Mouse (Mus musculus): Measurements from ENCODE around the gene Ccdc88c. TPM values are rescaled to one million over a fixed set of nuclear protein-coding genes. Genes with fewer than 3 reads are reported as not detected.
"Not testable (repeated sequence)": the region's sequence is repeated elsewhere in the genome, so short reads cannot be mapped to it uniquely, and the experiment has no call there.

The Ccdc88c gene
- polyA plus RNA-seq, 1 experiment: 6.1 TPM

GRCm38 (mm10) chr12:101016412-101016928 is 12.4 kb downstream of the Ccdc88c start:
- Histone ChIP-seq H3K27me3 (ENCODE audit: control insufficient read depth, insufficient read depth, insufficient read length) (no peaks in the 10 kb centered on the region), H3ac (ENCODE audit: control insufficient read depth, insufficient read length, low read depth) (no peak overlapping the region), H3K36me3 (ENCODE audit: control insufficient read depth, insufficient read depth) (no peaks in the 10 kb centered on the region), H3K79me3 (ENCODE audit: low read depth) (peaks cover 6% of the 10 kb centered on the region), H3K4me3 (ENCODE audit: insufficient read depth, poor library complexity, severe bottlenecking) (no peak overlapping the region), H3K79me2 (ENCODE audit: control insufficient read depth, insufficient read depth) (peaks cover 27% of the 10 kb centered on the region)
- TF ChIP-seq MYOD1 (IDR thresholded peaks at IDR 0.05; ENCODE audit: control insufficient read depth, insufficient read length, low read depth): no peak
- TF ChIP-seq USF1 (IDR thresholded peaks at IDR 0.05; ENCODE audit: low read depth): no peak
- TF ChIP-seq CTCF (IDR thresholded peaks at IDR 0.05; ENCODE audit: control insufficient read depth, insufficient read depth, insufficient read length): no peak
- TF ChIP-seq MYOG (IDR thresholded peaks at IDR 0.05; ENCODE audit: control insufficient read depth, extremely low read depth, insufficient read length): no peak
- no peak for TF ChIP-seq MAX (IDR thresholded peaks at IDR 0.05)
- no peak for TF ChIP-seq CEBPB (IDR thresholded peaks at IDR 0.05; ENCODE audit: low read depth)
- no peak for TF ChIP-seq FOSL1 (IDR thresholded peaks at IDR 0.05; ENCODE audit: insufficient read depth, low read length, poor library complexity, severe bottlenecking)

DNA sequence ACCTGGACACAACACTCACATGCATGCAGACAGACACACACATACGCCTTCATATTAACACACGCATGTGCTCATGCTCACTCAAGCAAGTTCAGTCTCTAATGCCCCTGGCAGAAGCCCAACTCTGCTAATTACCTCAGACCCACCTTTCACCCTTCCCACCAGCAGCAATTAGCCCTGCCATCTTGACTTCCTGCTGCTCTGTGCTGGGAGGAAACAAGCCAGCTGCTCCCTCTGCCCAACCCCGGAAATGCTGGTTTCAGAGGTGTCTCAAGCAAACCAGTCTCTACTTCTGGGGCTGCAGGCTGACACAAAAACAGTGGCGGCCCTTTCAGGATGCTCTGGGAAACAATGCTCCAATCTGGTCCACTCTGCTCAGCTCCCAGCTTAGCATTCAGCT is 12.9 kb downstream of the Ccdc88c start:
- Histone ChIP-seq H3K79me3 (ENCODE audit: low read depth) (peaks cover 9% of the 10 kb centered on the region), H3K36me3 (ENCODE audit: control insufficient read depth, insufficient read depth) (no peaks in the 10 kb centered on the region), H3K27me3 (ENCODE audit: control insufficient read depth, insufficient read depth, insufficient read length) (no peaks in the 10 kb centered on the region), H3ac (ENCODE audit: control insufficient read depth, insufficient read length, low read depth) (no peak overlapping the region), H3K4me3 (ENCODE audit: insufficient read depth, poor library complexity, severe bottlenecking) (no peak overlapping the region), H3K79me2 (ENCODE audit: control insufficient read depth, insufficient read depth) (peaks cover 23% of the 10 kb centered on the region)
- no peak for TF ChIP-seq MYOG (IDR thresholded peaks at IDR 0.05; ENCODE audit: control insufficient read depth, extremely low read depth, insufficient read length)
- TF ChIP-seq USF1 (IDR thresholded peaks at IDR 0.05; ENCODE audit: low read depth): no peak
- TF ChIP-seq CEBPB (IDR thresholded peaks at IDR 0.05; ENCODE audit: low read depth): no peak
- TF ChIP-seq MAX (IDR thresholded peaks at IDR 0.05): no peak
- no peak for TF ChIP-seq MYOD1 (IDR thresholded peaks at IDR 0.05; ENCODE audit: control insufficient read depth, insufficient read length, low read depth)
- no peak for TF ChIP-seq FOSL1 (IDR thresholded peaks at IDR 0.05; ENCODE audit: insufficient read depth, low read length, poor library complexity, severe bottlenecking)
- no peak for TF ChIP-seq CTCF (IDR thresholded peaks at IDR 0.05; ENCODE audit: control insufficient read depth, insufficient read depth, insufficient read length)

DNA sequence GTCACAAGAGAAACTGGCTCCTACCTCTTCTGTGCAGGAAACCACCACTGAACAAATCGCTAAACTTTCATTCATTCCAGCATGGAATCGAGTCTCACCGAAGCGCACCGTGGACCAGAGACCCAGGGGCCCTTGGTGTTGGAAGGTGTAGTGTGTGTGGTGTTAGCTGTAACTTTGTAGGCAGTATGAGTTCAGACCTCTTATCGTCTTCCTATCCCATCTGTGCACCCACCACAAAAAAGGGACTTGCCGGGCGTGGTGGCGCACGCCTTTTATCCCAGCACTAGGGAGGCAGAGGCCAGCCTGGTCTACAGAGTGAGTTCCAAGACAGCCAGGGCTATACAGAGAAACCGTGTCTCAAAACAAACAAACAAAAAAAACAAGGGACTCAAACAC is 13.7 kb downstream of the Ccdc88c start:
- Histone ChIP-seq H3K4me3 (ENCODE audit: insufficient read depth, poor library complexity, severe bottlenecking) (no peak overlapping the region), H3K27me3 (ENCODE audit: control insufficient read depth, insufficient read depth, insufficient read length) (no peaks in the 10 kb centered on the region), H3ac (ENCODE audit: control insufficient read depth, insufficient read length, low read depth) (no peak overlapping the region), H3K79me2 (ENCODE audit: control insufficient read depth, insufficient read depth) (peaks cover 26% of the 10 kb centered on the region), H3K79me3 (ENCODE audit: low read depth) (peaks cover 10% of the 10 kb centered on the region), H3K36me3 (ENCODE audit: control insufficient read depth, insufficient read depth) (no peaks in the 10 kb centered on the region)
- TF ChIP-seq FOSL1 (IDR thresholded peaks at IDR 0.05; ENCODE audit: insufficient read depth, low read length, poor library complexity, severe bottlenecking) (no peak), MYOD1 (IDR thresholded peaks at IDR 0.05; ENCODE audit: control insufficient read depth, insufficient read length, low read depth) (no peak), MAX (IDR thresholded peaks at IDR 0.05) (no peak), USF1 (IDR thresholded peaks at IDR 0.05; ENCODE audit: low read depth) (no peak), CEBPB (IDR thresholded peaks at IDR 0.05; ENCODE audit: low read depth) (no peak), CTCF (IDR thresholded peaks at IDR 0.05; ENCODE audit: control insufficient read depth, insufficient read depth, insufficient read length) (no peak), MYOG (IDR thresholded peaks at IDR 0.05; ENCODE audit: control insufficient read depth, extremely low read depth, insufficient read length) (no peak)

- Histone ChIP-seq H3K36me3 (ENCODE audit: control insufficient read depth, insufficient read depth) (no peaks in the 10 kb centered on the region), H3ac (ENCODE audit: control insufficient read depth, insufficient read length, low read depth) (no peak overlapping the region), H3K4me3 (ENCODE audit: insufficient read depth, poor library complexity, severe bottlenecking) (no peak overlapping the region), H3K27me3 (ENCODE audit: control insufficient read depth, insufficient read depth, insufficient read length) (no peaks in the 10 kb centered on the region), H3K79me2 (ENCODE audit: control insufficient read depth, insufficient read depth) (peaks cover 27% of the 10 kb centered on the region), H3K79me3 (ENCODE audit: low read depth) (peaks cover 10% of the 10 kb centered on the region)
- TF ChIP-seq MYOG (IDR thresholded peaks at IDR 0.05; ENCODE audit: control insufficient read depth, extremely low read depth, insufficient read length) (no peak), FOSL1 (IDR thresholded peaks at IDR 0.05; ENCODE audit: insufficient read depth, low read length, poor library complexity, severe bottlenecking) (no peak), CTCF (IDR thresholded peaks at IDR 0.05; ENCODE audit: control insufficient read depth, insufficient read depth, insufficient read length) (no peak), MYOD1 (IDR thresholded peaks at IDR 0.05; ENCODE audit: control insufficient read depth, insufficient read length, low read depth) (no peak), CEBPB (IDR thresholded peaks at IDR 0.05; ENCODE audit: low read depth) (no peak), USF1 (IDR thresholded peaks at IDR 0.05; ENCODE audit: low read depth) (no peak), MAX (IDR thresholded peaks at IDR 0.05) (no peak)
These were observed 14.2 kb downstream of the Ccdc88c start for GRCm38 (mm10) chr12:101014549-101015164.

GRCm38 (mm10) chr12:101013668-101014067 is 15.2 kb downstream of the Ccdc88c start:
- Histone ChIP-seq H3K79me2 (ENCODE audit: control insufficient read depth, insufficient read depth) (peaks cover 21% of the 10 kb centered on the region), H3K79me3 (ENCODE audit: low read depth) (peaks cover 11% of the 10 kb centered on the region)
- H3K27me3 ChIP-seq (ENCODE audit: control insufficient read depth, insufficient read depth, insufficient read length); H3K36me3 ChIP-seq (ENCODE audit: control insufficient read depth, insufficient read depth); H3ac ChIP-seq (ENCODE audit: control insufficient read depth, insufficient read length, low read depth); H3K4me3 ChIP-seq (ENCODE audit: insufficient read depth, poor library complexity, severe bottlenecking): not testable (repeated sequence)

Measured in C2C12 (cell line).